Mouse (Mus musculus) liver, embryonic 14.5 days (tissue): ENCODE data around the gene Mxd4.

Experiments
- CTCF ChIP-seq: IDR thresholded peaks from 2 replicates; pipeline ENCODE4 v1.5.1; 2016; ENCODE audit warnings: antibody characterized with exemption, low read depth, control low read depth
- EP300 ChIP-seq: IDR thresholded peaks from 2 replicates; pipeline ENCODE4 v1.6.1; 2016; ENCODE audit warnings: antibody characterized with exemption, low read depth

DNA sequence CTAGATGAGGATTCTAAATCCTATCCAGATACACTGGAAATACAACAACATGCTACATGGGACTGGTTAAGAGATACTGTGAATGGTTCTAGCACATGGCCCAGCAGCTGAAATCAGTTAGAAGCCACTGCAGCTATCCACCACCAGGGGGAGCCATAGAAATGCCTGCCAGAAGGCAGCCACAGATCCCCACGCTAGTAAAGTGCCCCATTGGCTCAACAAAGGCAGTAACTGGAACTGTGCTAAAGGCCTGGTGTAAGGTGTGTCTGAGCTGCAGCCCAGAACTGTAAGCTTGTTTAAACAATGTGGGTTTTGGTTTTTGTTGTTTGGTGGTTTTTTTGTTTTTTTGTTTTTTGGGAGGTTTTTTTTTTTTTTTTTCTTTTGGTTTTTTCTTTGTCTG, 22.8 kb upstream of the Mxd4 start:
- TF ChIP-seq CTCF (peak; percentile 96), EP300 (no peak)
